Mouse (Mus musculus) left cerebral cortex, postnatal 4 days (tissue): ENCODE results near the gene Six5. TPM values are rescaled to one million over a fixed set of nuclear protein-coding genes. Genes with fewer than 3 reads are reported as not detected.
"Not testable (repeated sequence)": the region's sequence is repeated elsewhere in the genome, so short reads cannot be mapped to it uniquely, and the experiment has no call there.

Source experiments
- DNase-seq: peaks from one replicate; pipeline ENCODE4 v3.0.0-alpha.2; 2022
- intact Hi-C: fragments of 180-260 bp; cut with DNase I; formaldehyde crosslinking; loops from one replicate; pipeline ENCODE4 v1.15.1; 2025
- total RNA-seq, 2 experiments: library from RNA; stranded (reverse); gene quantifications; 2 replicates each; pipeline ENCODE4 v1.2.3; 2021

The Six5 gene
- 1 to 10 TPM; 2.2 to 3.3 TPM for total RNA-seq

DNA sequence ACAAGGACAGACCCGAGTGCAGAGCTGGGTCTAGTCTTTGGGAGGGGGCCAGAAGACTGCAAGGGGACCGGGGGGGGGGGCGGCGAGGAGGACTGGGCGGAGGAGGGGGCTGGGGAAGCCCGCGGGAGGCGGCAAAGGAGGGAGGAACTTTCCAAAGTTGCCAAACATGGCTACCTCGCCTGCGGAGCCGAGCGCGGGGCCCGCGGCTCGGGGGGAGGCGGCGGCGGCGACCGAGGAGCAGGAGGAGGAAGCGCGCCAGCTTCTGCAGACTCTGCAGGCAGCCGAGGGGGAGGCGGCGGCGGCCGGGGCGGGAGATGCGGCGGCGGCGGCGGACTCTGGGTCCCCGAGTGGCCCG lies at the start of gene Six5:
Gene Six5 (plus strand): TSS at position 124 of the 355 bp plus-strand sequence.
- intact Hi-C loops, result no loop called here
- peak; percentile 52 for DNase-seq

DNA sequence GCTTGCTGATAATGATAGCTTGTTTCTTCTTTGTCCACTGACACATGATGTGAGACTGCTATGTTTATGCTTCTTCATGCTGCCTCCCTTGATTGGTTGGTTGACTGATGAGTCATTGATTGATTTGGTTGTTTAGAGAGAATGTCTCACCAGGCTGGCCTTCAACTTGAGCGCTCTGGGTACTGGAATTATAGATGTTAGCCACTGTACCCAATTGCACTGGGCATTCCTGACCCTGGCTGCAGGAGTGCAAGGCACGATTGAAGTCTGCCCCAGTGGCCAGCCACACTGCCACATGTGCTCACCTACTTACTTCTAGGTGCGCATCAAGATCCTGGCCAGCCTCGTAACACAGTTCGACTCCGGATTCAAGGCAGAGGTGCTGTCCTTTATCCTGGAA lies 49.8 kb upstream of the Six5 start:
- no peak for DNase-seq
- intact Hi-C loops, result no loop called here

DNA sequence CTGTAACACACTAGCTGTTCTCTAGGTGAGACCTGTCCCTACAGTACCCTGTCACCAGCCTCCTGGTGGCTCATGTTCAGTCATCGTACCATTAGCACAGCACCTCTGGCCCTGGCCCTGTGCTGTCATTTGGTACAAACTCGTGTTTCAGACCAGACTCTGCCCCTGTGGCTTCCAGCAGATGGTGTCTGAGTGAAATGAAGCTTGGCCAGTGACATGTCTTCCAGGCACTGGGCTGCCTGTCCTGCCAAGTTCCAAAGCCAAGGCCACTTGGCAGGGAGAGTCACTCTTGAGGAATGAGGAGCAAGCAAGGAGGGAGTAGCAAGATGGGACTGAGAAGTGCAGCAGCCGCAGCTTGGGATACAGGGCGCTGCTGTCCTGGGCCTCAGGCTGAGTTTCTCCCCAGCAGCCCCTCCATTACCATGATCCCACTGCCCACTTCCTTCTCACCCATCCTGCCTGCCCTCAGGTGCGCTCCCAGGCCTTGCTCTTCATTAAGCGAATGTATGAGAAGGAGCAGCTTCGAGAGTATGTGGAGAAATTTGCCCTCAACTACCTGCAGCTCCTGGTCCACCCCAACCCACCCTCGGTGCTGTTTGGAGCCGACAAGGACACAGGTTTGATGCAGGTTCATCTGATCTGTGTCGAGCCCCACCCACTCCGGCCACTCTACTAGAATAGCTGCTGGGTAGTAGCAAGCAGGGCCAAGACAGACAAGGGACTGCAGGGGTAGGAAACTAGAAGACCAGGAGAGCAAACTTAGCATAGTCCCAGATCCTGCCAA lies 47.9 kb upstream of the Six5 start:
- intact Hi-C loops, result no loop called here
- peak; percentile 75 for DNase-seq

DNA sequence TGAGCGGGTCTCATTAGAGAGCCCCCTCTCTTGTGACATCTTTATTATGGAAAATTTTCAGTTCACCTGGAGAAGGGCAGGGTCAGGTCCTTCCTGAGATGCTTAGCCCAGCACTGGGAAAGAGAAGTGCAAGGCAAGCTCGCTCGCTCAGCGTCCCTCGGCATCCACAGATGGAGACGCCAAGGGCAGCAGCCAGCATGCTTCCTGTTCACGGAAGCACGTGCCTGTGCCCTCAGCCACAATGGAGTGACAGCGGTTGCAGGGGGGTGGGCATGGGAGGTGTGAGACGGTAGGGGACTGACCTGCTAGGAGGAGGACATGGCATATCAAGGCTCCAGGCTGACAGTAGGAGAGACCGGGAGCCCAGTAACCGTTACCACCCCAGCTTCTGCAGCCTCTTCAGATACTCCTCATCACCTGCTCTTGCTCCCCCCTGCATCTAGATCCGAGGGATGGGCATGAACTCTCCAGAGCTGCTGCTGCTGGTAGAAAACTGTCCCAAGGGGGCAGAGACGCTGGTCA lies 46.3 kb upstream of the Six5 start:
- DNase-seq, result no peak
- intact Hi-C loops, result no loop called here

DNA sequence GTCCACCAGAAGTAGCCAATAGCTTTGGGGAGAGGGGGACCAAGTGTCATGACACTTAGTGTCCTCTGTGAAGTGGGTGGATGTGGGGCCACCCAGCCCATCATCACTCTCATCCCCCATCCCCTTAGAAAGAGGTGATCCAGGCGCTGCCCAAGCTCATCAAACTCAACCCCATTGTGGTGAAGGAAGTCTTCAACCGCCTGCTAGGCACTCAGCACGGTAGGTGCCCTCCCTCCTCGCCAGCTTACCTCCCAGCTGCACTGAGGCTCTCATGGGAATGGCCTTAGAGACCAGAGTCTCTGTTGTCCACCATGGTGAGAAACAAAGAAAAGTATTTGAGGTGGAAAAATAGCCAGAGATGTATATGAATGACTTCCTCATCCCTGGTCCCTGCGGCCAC lies 45.1 kb upstream of the Six5 start:
- no peak for DNase-seq
- intact Hi-C loops, result no loop called here

DNA sequence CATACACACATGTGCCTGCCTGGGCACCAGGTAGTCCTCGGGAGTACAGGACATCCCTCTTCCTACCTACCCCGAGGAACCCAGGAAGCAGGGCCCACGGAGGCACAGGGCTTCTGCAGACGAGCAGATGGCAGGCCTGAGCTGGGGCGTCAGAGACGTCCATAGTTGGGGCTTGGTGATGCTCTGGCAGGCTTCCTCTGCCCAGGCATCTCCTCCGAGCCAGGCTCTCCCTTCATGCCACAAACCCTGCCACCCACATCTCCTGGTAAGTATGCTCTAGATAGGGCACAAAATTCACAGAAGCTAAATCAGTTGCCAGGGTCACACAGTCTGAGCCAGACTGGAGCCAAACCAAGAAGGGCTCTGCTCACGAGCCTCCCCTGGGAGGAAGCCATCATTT lies 44.2 kb upstream of the Six5 start:
- peak; percentile 32 for DNase-seq
- intact Hi-C loops, result no loop called here

DNA sequence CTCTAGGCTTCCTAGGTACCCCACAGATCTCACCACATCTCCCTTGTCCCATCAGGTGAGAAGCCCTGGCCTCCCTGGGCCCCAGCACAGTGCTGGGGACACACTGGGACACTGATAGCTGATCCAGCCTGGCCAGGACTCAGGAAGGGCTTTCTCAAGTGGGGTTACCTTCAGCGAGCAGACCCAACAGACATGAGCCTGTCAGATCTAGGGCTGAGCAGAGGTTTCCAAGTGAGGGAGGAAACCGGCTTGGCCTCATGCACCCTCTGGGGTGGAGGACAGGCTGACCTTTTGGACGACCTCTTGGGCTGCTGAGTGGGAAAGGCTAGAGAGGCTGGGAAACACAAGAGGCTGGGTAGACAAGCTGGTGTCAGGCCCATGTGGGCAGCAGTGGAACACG lies 43.2 kb upstream of the Six5 start:
- intact Hi-C loops, result no loop called here
- no peak for DNase-seq

DNA sequence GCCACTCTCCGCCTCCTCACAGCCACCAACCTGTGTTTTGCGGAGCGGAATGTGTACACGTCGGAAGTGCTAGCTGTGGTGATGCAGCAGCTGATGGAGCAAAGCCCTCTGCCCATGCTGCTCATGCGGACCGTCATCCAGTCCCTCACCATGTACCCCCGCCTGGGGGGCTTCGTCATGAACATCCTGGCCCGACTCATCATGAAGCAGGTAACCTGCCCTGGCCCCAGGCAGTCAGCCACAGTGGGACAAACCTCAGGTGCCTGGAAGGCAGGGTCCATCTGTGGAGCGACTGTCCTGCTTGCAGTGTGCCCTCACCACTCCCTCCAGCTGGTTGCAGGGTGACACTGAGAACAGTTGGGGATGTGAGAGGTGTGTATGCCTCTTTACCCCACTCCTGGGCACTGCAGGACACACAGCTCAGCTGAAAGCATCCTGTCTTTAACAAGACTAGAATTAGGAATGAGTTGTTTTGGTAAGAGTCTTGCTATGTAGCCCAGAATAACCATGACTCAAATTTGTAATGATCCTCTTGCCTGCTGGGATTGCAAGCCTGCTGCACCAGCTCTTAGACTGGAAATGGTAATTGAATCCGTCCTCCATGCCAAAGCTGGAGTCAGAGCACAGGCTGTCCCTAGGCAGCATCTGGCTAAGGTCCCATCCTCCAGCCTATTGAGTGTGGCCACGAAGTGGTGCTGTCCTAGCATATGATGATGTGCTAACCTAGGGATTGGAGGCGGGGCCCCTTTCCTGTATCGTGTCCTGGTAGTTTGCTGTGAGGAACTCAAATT lies 41.9 kb upstream of the Six5 start:
- DNase-seq, result no peak
- intact Hi-C loops, result no loop called here

DNA sequence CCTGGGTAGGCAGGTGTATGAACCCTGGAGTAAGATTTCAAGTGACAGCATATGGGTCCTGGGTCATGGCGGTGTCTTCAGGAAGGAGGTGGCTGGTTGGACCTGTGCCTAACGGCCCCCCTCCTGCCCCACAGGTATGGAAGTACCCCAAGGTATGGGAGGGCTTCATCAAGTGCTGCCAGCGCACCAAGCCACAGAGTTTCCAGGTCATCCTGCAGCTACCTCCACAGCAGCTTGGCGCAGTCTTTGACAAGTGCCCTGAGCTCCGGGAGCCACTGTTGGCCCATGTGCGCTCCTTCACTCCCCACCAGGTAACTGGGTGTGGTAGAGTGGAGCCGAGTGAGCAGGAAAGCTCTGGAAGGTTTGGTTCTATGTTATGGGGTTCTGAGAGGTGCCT lies 41.3 kb upstream of the Six5 start:
- intact Hi-C loops, result no loop called here
- no peak for DNase-seq

DNA sequence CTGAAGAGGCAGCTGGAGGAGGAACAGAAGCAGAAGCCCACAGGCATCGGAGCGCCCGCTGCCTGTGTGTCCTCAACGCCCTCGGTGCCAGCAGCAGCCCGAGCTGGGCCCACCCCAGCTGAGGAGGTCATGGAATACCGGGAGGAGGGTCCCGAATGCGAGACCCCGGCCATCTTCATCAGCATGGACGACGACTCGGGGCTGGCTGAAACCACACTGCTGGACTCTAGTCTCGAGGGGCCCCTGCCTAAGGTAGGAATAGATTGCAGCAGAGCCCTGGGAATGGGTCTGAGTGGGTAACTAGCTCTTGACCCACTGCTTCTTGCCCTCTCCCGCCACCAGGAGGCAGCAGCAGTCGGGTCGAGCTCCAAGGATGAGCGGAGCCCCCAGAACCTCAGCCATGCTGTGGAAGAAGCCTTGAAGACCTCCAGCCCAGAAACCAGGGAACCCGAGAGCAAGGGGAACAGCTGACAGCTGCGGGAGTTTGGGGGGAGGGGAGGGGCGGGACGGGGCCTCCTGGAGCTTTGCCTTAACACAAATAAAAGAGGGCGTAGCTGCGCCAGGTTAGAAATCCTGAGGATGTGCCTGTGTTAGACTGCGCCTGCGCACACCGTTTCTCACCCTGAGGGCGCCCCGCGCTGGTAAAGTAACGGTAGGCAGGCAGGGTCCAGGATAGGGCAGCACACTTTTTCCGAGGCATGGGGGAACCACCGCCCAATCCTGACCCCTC lies 40.2 kb upstream of the Six5 start, which contains the start of gene Rsph6a:
Gene Rsph6a (plus strand): TSS at position 644 of the 730 bp plus-strand sequence.
- DNase-seq, result peak; percentile 79
- intact Hi-C loops, result no loop called here

DNA sequence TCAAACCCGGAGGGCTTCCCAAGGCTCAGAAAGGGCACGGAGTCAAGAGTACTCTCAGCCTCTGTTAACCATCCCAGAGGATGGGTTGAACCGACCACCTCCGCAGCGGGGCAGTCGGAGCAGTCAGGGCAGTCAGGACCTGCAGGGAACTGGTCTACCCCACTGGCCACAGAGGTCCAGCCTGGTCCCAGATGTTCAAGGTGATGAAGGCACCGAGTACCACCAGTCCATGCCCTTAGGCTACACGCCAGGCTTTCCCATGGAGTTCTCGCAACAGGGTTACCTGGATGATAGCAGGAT lies 39.7 kb upstream of the Six5 start:
- DNase-seq, result no peak
- intact Hi-C loops, result no loop called here

DNA sequence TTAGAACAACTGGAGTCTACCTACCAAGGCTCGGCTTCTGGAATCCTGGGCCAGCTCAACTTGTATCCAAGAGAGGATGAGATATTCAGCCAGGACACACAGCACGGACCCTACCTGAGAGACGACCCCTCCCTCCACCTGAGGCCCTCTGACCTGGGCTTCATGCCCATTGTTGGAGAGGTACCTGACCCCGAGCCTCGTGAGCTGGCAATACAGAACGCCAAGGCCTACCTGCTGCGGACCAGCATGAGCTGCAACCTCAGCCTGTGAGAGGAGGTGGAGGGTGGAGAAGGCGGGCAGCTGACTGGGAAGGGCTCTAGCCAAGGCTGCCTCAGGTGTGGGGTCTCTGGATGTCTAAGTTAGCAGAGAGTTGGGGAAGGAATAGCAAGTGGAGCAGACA lies 39.3 kb upstream of the Six5 start:
- intact Hi-C loops, result no loop called here
- DNase-seq, result no peak

DNA sequence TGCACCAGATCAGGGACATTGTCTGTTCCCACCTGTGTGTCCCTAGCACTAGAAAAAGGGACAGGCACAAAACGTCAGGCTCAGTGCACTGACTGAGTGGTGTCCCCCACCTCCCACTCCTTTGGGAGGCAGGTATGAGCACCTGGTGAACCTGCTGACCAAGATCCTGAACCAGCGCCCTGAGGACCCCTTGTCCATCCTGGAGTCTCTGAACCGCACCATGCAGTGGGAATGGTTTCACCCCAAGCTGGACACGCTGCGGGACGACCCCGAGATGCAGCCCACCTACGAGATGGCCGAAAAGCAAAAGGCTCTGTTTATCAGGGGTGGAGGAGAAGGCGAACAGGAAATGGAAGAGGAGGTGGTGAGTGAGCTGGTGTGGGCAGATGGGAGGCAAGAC lies 37.0 kb upstream of the Six5 start:
- intact Hi-C loops, result no loop called here
- DNase-seq, result no peak

DNA sequence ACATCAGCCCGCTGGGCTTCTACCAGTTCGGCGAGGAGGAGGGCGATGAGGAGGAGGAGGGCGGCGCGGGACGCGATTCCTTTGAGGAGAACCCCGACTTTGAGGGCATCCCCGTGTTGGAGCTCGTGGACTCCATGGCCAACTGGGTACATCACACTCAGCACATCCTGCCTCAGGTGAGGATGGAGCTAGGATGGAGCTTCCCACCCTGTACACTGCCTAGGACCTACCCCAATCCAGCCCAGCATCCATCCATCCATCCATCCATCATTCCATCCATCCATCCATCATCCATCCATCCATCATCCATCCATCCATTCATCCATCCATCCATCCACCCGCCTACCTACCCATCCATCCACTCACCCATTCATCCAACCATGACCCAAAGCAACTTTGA lies 28.5 kb upstream of the Six5 start:
- intact Hi-C loops, result no loop called here

DNA sequence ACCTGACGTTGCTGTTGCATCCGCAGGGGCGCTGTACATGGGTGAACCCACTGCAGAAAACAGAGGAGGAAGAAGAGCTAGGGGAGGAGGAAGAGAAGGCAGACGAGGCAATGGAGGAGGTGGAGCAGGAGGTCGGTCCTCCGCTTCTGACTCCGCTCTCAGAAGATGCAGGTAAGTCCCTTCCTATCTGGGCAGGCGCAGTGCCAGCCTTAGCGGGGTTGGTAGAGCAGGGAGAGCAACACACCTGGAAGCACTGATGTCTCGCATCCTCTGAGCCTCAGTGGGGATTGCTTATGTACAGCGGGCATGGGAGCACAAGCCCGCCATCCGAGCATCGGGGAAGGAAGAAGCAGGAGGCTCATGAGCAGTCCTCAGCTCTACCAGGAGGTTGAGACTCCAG lies 27.3 kb upstream of the Six5 start:
- intact Hi-C loops, result no loop called here
- DNase-seq, result no peak

More for the DNA sequence above, 28.5 kb upstream of the Six5 start:
- no peak for DNase-seq

DNA sequence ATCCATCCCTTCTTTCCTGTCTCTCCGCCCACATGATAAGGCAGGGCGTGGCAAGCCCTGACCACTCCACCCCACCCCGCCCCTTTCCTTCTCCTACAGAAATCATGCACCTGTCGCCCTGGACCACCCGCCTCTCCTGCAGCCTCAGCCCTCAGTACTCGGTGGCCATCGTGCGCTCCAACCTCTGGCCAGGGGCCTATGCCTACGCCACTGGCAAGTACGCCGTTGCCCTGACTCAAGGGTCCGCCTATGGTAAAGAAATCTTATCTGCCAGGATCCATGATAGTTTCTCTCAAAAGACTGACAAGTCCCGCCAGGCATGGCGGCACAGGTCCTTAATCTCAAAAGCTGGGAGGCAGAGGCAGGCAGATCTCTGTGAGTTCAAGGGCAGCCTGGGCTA lies 26.5 kb upstream of the Six5 start:
- no peak for DNase-seq

DNA sequence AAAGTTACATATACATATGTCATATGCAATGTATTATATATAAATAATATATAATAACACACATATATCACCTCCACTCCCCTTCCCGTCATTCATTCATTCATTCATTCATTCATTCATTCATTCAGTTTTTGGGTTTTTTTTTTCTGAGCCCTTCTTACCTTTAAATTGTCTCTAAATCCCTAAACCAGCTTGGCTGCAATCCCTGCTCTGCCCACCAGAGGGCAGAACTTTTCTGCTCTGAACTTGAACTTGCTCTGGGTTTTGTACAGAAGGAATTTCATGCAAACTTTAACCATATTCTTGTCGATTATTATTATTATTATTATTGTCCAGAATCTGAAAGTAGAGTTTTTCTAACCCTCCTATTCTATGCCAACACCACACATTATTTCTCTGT lies 25.7 kb upstream of the Six5 start:
- peak; percentile 68 for DNase-seq
- intact Hi-C loops, result no loop called here

More for the DNA sequence above, 26.5 kb upstream of the Six5 start:
- intact Hi-C loops, result no loop called here

DNA sequence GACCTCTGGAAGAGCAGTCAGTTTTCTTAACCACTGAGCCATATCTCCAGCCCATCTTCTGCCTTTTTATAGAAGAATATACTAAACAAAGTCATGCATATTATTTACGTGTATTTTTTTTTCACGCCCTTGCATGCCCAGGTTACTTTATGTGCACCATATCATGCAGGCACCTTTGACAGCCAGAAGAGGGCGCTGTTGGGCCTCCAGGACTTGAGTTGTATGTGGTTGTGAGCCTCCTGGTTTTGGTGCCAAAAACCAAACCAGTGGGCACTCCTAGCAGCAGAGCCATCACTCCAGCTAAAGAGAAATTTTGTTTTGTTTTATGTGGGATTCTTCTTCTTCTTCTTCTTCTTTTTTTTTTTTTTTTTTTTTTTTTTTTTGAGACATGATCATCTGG lies 24.9 kb upstream of the Six5 start:
- intact Hi-C loops, result no loop called here

DNA sequence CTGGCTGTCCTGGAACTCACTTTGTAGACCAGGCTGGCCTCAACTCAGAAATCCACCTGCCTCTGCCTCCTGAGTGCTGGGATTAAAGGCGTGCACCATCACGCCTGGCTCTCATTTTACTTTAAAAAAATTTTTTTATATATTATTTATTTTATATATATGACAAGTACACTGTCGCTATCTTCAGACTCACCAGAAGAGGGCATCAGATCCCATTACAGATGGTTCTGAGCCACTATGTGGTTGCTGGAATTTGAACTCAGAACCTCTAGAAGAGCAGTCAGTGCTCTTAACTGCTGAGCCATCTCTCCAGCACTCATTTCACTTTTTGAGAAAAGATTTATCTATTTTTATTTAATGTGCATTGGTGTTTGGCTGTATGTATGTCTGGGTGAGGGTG lies 23.4 kb upstream of the Six5 start:
- intact Hi-C loops, DNase-seq: not testable (repeated sequence)

More for the DNA sequence above, 24.9 kb upstream of the Six5 start:
- DNase-seq, result no peak

DNA sequence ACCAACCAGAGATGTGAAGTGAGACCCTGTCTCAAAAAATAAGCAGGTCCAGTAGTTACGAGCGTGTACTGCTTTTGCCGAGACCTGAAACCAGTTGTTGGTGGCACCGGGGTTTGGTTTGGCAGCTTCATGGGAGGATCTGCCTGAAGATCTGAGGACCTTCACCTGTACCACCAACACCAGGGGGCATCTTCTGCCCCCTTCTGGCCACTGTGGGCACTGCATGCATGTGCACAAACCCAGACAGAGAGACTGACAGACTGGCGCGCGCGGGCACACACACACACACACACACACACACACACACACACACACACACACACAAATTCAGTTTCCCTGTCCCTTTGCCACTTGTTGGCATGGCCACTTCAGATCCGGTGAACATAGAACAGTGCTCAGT lies 20.9 kb upstream of the Six5 start:
- intact Hi-C loops, result no loop called here
- peak; percentile 47 for DNase-seq

DNA sequence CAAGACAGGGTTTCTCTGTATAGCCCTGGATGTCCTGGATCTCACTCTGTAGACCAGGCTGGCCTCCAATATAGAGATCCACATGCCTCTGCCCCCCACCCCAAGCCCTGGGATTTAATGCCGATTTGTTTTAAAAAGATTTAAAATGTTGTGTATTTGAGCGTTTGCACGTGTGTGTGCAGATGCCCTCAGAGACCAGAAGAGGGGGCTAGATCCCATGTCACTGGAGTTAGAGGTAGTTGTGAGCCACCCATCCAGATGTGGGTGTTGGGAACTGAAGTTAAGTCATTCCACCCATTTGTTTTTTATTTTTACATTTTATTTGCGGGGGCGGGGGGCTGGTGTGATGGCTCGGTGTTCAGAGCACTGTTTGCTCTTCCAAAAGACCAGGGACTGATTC lies 19.9 kb upstream of the Six5 start:
- intact Hi-C loops, result no loop called here
- DNase-seq, result no peak

DNA sequence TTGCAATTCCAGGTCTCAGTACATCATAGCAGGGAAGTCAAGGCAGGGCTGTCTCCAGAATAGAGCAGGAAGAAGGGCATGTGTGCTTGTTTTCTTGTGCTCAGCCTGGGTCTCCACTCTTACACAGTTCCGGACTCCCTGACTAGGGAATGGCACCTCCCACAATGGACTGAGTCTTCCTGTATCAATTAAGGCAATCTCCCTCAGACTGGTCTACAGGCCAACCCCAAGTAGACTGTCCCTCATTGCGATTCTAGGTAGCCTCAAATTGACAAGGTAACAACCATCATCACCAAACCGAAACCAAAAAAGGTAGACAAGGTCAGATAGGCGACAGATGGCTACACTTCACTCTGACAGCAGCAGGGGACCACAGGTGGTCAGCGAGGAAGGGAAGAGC lies 19.2 kb upstream of the Six5 start:
- intact Hi-C loops, result no loop called here
- no peak for DNase-seq
